ENCODE assay signal across 14 mouse cellular contexts in genomic region chr1:176818147-176818546, GRCm38 (mm10). TPM values are rescaled to one million over a fixed set of nuclear protein-coding genes. Genes with fewer than 3 reads are reported as not detected.
DNase-seq lines count a peak whose midpoint lies in the region; ATAC-seq and TF ChIP-seq lines count a peak whose summit lies in the region.
"Had no signal": no experiment of that assay in that cellular context is flagged by ENCODE, and none has a peak within 500 bp of the region (broad histone marks: within the 10 kb centered on the region; RNA-seq: fewer than 3 reads in every experiment).

No protein-coding gene starts in this region.

- no peak overlapping the region for H3K9ac ChIP-seq in heart, embryonic 15.5 days
- no peak overlapping the region for H3K9ac ChIP-seq in heart, embryonic 12.5 days
- H3K9ac ChIP-seq: limb, embryonic 15.5 days; midbrain, embryonic 13.5 days had no signal

- H3K4me2 ChIP-seq in heart, embryonic 15.5 days, result no peak overlapping the region
- no peak overlapping the region for H3K4me2 ChIP-seq in heart, embryonic 12.5 days
- H3K4me2 ChIP-seq: limb, embryonic 15.5 days; midbrain, embryonic 13.5 days had no signal

- no peak for TF ChIP-seq CTCF in embryonic fibroblast, embryonic 13.5 days (IDR thresholded peaks at IDR 0.05; ENCODE audit: borderline replicate concordance, insufficient read depth, low read length)

- peak overlapping the region; percentile 54; the same call in 1 of the 2 replicates for H3K27ac ChIP-seq in heart, embryonic 15.5 days
- H3K27ac ChIP-seq in heart, embryonic 12.5 days (ENCODE audit: poor library complexity, severe bottlenecking), result no peak overlapping the region
- H3K27ac ChIP-seq in embryonic fibroblast, embryonic 13.5 days (ENCODE audit: insufficient read depth, low read length), result peak overlapping the region; percentile 36; the same call in 1 of the 2 replicates
- H3K27ac ChIP-seq: hindbrain, embryonic 10.5 days; limb, embryonic 15.5 days; midbrain, embryonic 13.5 days had no signal

- H3K4me1 ChIP-seq in heart, embryonic 15.5 days (replicated peaks), result peaks cover 28% of the 10 kb centered on the region
- H3K4me1 ChIP-seq in heart, embryonic 12.5 days (replicated peaks), result peaks cover 35% of the 10 kb centered on the region
- peaks cover 82% of the 10 kb centered on the region for H3K4me1 ChIP-seq in megakaryocyte, embryonic 14.5 days
- peaks cover 12% of the 10 kb centered on the region; the same call in 1 of the 2 replicates for H3K4me1 ChIP-seq in embryonic fibroblast, embryonic 13.5 days (ENCODE audit: control insufficient read depth, insufficient read depth, low read length)

- no peaks in the 10 kb centered on the region for H3K9me3 ChIP-seq in heart, embryonic 15.5 days (replicated peaks)
- H3K9me3 ChIP-seq in heart, embryonic 12.5 days (replicated peaks), result no peaks in the 10 kb centered on the region
- no peaks in the 10 kb centered on the region for H3K9me3 ChIP-seq in megakaryocyte, embryonic 14.5 days
- H3K9me3 ChIP-seq: hindbrain, embryonic 10.5 days; limb, embryonic 15.5 days; midbrain, embryonic 13.5 days had no signal

- DNase-seq in spleen, adult 12 weeks (ENCODE audit: low spot score), result no peak
- DNase-seq: cerebellum, adult 11-12 months; cerebellum, postnatal 36 days; gastrocnemius, postnatal 10 days; right cerebral cortex, postnatal 14 days had no signal

- no peak overlapping the region for H3K4me3 ChIP-seq in heart, embryonic 15.5 days
- no peak overlapping the region for H3K4me3 ChIP-seq in heart, embryonic 12.5 days
- peak overlapping the region; percentile 60 for H3K4me3 ChIP-seq in megakaryocyte, embryonic 14.5 days (replicated peaks)
- H3K4me3 ChIP-seq in embryonic fibroblast, embryonic 13.5 days (ENCODE audit: insufficient read depth, low read length), result no peak overlapping the region
- H3K4me3 ChIP-seq: hindbrain, embryonic 10.5 days; limb, embryonic 15.5 days; midbrain, embryonic 13.5 days had no signal

- no peaks in the 10 kb centered on the region for H3K27me3 ChIP-seq in heart, embryonic 15.5 days
- no peaks in the 10 kb centered on the region for H3K27me3 ChIP-seq in heart, embryonic 12.5 days (replicated peaks)
- H3K27me3 ChIP-seq in megakaryocyte, embryonic 14.5 days (replicated peaks), result no peaks in the 10 kb centered on the region
- H3K27me3 ChIP-seq: limb, embryonic 15.5 days; midbrain, embryonic 13.5 days had no signal

- H3K36me3 ChIP-seq in heart, embryonic 15.5 days, result no peaks in the 10 kb centered on the region
- no peaks in the 10 kb centered on the region for H3K36me3 ChIP-seq in heart, embryonic 12.5 days
- H3K36me3 ChIP-seq in megakaryocyte, embryonic 14.5 days (replicated peaks; ENCODE audit: low read length), result peaks cover 29% of the 10 kb centered on the region
- H3K36me3 ChIP-seq: hindbrain, embryonic 10.5 days; limb, embryonic 15.5 days; midbrain, embryonic 13.5 days had no signal

- 57% methylated on average over 2 of the region's 2 CpGs for WGBS in heart, embryonic 15.5 days
- 53% methylated on average over 2 of the region's 2 CpGs for WGBS in heart, embryonic 12.5 days

- no peak for ATAC-seq in heart, embryonic 15.5 days (replicated peaks; ENCODE audit: insufficient number of reproducible peaks, insufficient read depth, low FRiP score, low read depth)
- no peak for ATAC-seq in heart, embryonic 12.5 days (ENCODE audit: insufficient number of reproducible peaks, low FRiP score)
- no peak for ATAC-seq in megakaryocyte, adult 5-6 weeks (ENCODE audit: poor library complexity, severe bottlenecking)
- no peak for ATAC-seq in megakaryocyte-erythroid progenitor cell, adult 5-6 weeks (replicated peaks; ENCODE audit: low FRiP score, low TSS enrichment, poor library complexity, severe bottlenecking)
- ATAC-seq: midbrain, embryonic 13.5 days had no signal

- 0 out of 2 replicates have a peak, but pooled peaks have one; percentile 7 for TF ChIP-seq POLR2A in embryonic fibroblast, embryonic 13.5 days (IDR thresholded peaks at IDR 0.05; ENCODE audit: low read depth, low read length)

RNA-seq across cellular contexts. Expression of gene Sdccag8, which starts 3.7 kb away (rescaled TPM):
- 8.6 and 12.7 TPM in 2 replicates for polyA plus RNA-seq in heart, embryonic 15.5 days (2015; fragmentation: Nextera tagmentation; extraction: Ambion mirVana)
- 9.0 and 10.0 TPM in 2 replicates for polyA plus RNA-seq in heart, embryonic 12.5 days (2016; fragmentation: Nextera tagmentation; extraction: Ambion mirVana)
- 2.0 and 3.0 TPM in 2 replicates for polyA plus RNA-seq in megakaryocyte, embryonic 14.5 days (2012; ENCODE audit: insufficient read depth, low replicate concordance)
- 17.5 and 24.1 TPM in 2 replicates for total RNA-seq in megakaryocyte, adult 5-6 weeks (2015)
- total RNA-seq in megakaryocyte, adult 5-6 weeks (2017), result 55.3 and 59.3 TPM in 2 replicates
- 14.0 and 14.3 TPM in 2 replicates for polyA plus RNA-seq in embryonic fibroblast, embryonic 13.5 days (2011; ENCODE audit: insufficient read length, low read depth, missing spikeins)
- total RNA-seq in megakaryocyte-erythroid progenitor cell, adult 5-6 weeks (2014; fragmentation: Nextera tagmentation), result 4.9 and 11.9 TPM in 2 replicates
- total RNA-seq in megakaryocyte-erythroid progenitor cell, adult 5-6 weeks (2017), result 11.3 and 26.9 TPM in 2 replicates

RNA-seq across cellular contexts. Expression of gene Cep170, which starts 4.3 kb away (rescaled TPM):
- 19.5 and 20.2 TPM in 2 replicates for polyA plus RNA-seq in heart, embryonic 15.5 days (2015; fragmentation: Nextera tagmentation; extraction: Ambion mirVana)
- polyA plus RNA-seq in heart, embryonic 12.5 days (2016; fragmentation: Nextera tagmentation; extraction: Ambion mirVana), result 29.6 and 33.1 TPM in 2 replicates
- polyA plus RNA-seq in megakaryocyte, embryonic 14.5 days (2012; ENCODE audit: insufficient read depth, low replicate concordance), result 1.7 and 3.1 TPM in 2 replicates
- total RNA-seq in megakaryocyte, adult 5-6 weeks (2015), result 68.3 and 74.4 TPM in 2 replicates
- total RNA-seq in megakaryocyte, adult 5-6 weeks (2017), result 65.6 and 77.4 TPM in 2 replicates
- polyA plus RNA-seq in embryonic fibroblast, embryonic 13.5 days (2011; ENCODE audit: insufficient read length, low read depth, missing spikeins), result 117 and 137 TPM in 2 replicates
- 29.8 and 38.4 TPM in 2 replicates for total RNA-seq in megakaryocyte-erythroid progenitor cell, adult 5-6 weeks (2014; fragmentation: Nextera tagmentation)
- total RNA-seq in megakaryocyte-erythroid progenitor cell, adult 5-6 weeks (2017), result 28.0 and 35.7 TPM in 2 replicates
